Mouse (Mus musculus) erythroblast, embryonic 14.5 days (primary cell): ENCODE results near the gene Qpct.

Experiments used
- GATA1 ChIP-seq: IDR thresholded peaks from 2 replicates; pipeline ENCODE4 v1.6.1; 2012; ENCODE audit warnings: low read length, inconsistent platforms, mixed read lengths
- TAL1 ChIP-seq: IDR thresholded peaks from 3 replicates; pipeline ENCODE4 v1.6.1; 2012; ENCODE audit warnings: low read length, inconsistent platforms, mixed read lengths

DNA sequence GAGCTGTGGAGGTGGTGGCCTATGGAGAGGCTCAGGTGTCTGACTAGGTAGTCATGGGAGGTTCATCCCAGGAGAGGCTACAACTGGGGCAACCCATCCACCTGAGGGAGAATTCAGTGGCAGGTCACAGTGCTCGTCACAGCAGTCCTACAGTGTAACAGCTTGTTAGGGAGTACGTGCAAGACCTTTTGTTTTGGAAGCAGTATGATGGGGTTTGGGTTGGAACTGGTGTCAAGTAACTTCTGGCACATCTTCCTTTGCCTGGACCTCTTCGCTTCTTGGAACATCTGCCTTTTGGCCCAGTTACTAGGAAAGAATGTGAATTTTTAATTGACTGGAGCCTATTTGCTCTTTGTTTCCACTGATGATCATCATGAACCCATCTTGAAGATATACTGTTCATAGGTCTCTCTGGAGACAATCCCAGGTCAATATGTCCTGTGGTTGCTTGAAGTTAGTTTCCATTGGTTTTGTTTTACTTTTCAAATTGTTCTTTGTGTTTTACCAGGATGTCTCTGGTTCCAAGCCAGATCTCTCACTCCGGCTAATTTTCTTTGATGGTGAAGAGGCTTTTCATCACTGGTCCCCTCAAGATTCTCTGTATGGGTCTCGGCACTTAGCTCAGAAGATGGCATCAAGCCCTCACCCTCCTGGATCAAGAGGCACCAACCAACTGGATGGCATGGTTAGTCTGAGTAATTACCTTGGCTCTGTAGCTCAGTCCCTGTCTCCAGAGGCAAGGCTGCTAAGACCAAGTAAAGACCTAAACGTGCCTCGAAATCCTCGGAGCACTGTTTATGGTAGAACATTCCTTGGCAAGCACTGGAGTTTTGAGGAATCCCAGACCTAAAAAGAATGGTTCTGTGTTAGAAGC is 25.5 kb downstream of the Qpct start:
- TF ChIP-seq GATA1 (no peak), TAL1 (no peak)
